In genomic region chr1:87849278-87849677, GRCm38 (mm10) we compare ENCODE assay signal across 1 mouse cellular context.
TF ChIP-seq lines count a peak whose summit lies in the region.

No protein-coding gene starts in this region.

TF ChIP-seq in CH12.LX, 34 proteins besides CTCF, POLR2A, EP300 and RAD21 (continued from another document):
- TF ChIP-seq HCFC1 (IDR thresholded peaks at IDR 0.05; ENCODE audit: low read depth, low read length) = no peak
- TF ChIP-seq IRF4 (IDR thresholded peaks at IDR 0.05; ENCODE audit: low read depth, low read length) = peak; percentile 95
- TF ChIP-seq MAFK (IDR thresholded peaks at IDR 0.05; ENCODE audit: insufficient replicate concordance, low read length) = 0 out of 2 replicates have a peak, but pooled peaks have one; percentile 30
- peak; percentile 60 for TF ChIP-seq USF2 (conservative IDR thresholded peaks at IDR 0.05; ENCODE audit: low read depth, low read length)
- TF ChIP-seq KAT2A (IDR thresholded peaks at IDR 0.05; ENCODE audit: insufficient replicate concordance, low read length) = no peak
- TF ChIP-seq MXI1 (IDR thresholded peaks at IDR 0.05; ENCODE audit: low read depth, low read length) = peak; percentile 85
- TF ChIP-seq NELFE (IDR thresholded peaks at IDR 0.05; ENCODE audit: low read depth, low read length) = no peak
- no peak for TF ChIP-seq GABPA (IDR thresholded peaks at IDR 0.05; ENCODE audit: insufficient replicate concordance, low read depth, low read length)
- peak; percentile 62 for TF ChIP-seq USF1 (IDR thresholded peaks at IDR 0.05; ENCODE audit: low read depth, low read length)
- peak; percentile 48; the same call in 1 of the 2 replicates for TF ChIP-seq SIN3A (IDR thresholded peaks at IDR 0.05; ENCODE audit: low read length)
- peak; percentile 72 for TF ChIP-seq ETS1 (conservative IDR thresholded peaks at IDR 0.05; ENCODE audit: low read depth, low read length)
